In the genomic region with DNA sequence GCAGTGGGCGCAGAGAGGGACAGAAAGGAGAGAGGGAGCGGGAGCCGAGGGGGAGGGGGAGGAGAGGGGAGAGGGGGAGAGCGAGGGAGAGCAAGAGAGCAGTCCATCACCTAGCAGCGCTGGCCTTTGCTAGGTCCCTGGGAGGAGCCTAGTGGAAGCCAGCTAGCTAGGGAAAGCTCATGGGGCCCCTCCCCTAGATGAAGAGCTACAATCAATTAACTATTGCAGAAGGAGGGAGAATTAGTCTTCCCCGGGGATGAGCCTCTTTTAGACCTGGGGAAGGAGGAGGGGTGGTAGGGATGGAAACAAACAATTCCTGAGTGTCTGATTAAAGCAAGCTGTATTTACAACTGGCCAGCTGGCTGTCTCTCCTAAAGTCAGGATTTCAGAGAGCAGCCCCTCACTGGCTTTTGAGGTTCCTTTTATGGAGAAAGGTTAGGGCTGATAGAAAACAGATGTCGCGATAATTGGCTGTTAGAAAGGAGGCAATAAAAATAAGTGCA, we compare ENCODE assay signal across 11 mouse cellular contexts. TPM values are rescaled to one million over a fixed set of nuclear protein-coding genes. Genes with fewer than 3 reads are reported as not detected.
DNase-seq lines count a peak whose midpoint lies in the region; ATAC-seq lines count a peak whose summit lies in the region.
"Had no signal": no experiment of that assay in that cellular context is flagged by ENCODE, and none has a peak within 500 bp of the region (broad histone marks: within the 10 kb centered on the region; RNA-seq: fewer than 3 reads in every experiment).

No protein-coding gene starts in this region.

- WGBS in heart, embryonic 10.5 days, result 6% methylated on average over 8 of the region's 8 CpGs
- whole genome bisulfite sequencing in embryonic facial prominence, embryonic 10.5 days, result 6% methylated on average over 8 of the region's 8 CpGs
- WGBS in neural tube, embryonic 15.5 days, result 2% methylated on average over 8 of the region's 8 CpGs

- H3K4me1 ChIP-seq in heart, embryonic 10.5 days, result peaks cover 26% of the 10 kb centered on the region
- peaks cover 42% of the 10 kb centered on the region for H3K4me1 ChIP-seq in embryonic facial prominence, embryonic 10.5 days
- H3K4me1 ChIP-seq in neural tube, embryonic 15.5 days, result peaks cover 27% of the 10 kb centered on the region

- H3K4me3 ChIP-seq in heart, embryonic 10.5 days, result peak overlapping the region; percentile 33; the same call in 1 of the 2 replicates
- peak overlapping the region; percentile 41 for H3K4me3 ChIP-seq in embryonic facial prominence, embryonic 10.5 days
- H3K4me3 ChIP-seq in neural tube, embryonic 15.5 days (replicated peaks), result no peak overlapping the region

- peak; percentile 75 for ATAC-seq in neural tube, embryonic 15.5 days (ENCODE audit: low FRiP score)

- H3K9me3 ChIP-seq in heart, embryonic 10.5 days, result no peaks in the 10 kb centered on the region
- H3K9me3 ChIP-seq in embryonic facial prominence, embryonic 10.5 days, result no peaks in the 10 kb centered on the region
- H3K9me3 ChIP-seq in neural tube, embryonic 15.5 days (replicated peaks), result no peaks in the 10 kb centered on the region

- no peak for DNase-seq in heart, embryonic 10.5 days (ENCODE audit: low spot score)
- DNase-seq in heart, postnatal 4 days, result no peak
- DNase-seq in embryonic facial prominence, embryonic 10.5 days (ENCODE audit: low spot score), result peak; percentile 78
- peak; percentile 58 for DNase-seq in kidney, postnatal 10 days
- DNase-seq in spleen, postnatal 14 days (ENCODE audit: low spot score in 2 of 2), result no peak
- DNase-seq in cerebellum, postnatal 36 days, result no peak
- no peak for DNase-seq in spleen, adult 18-20 months

- peaks cover 14% of the 10 kb centered on the region; the same call in 1 of the 2 replicates for H3K27me3 ChIP-seq in heart, embryonic 10.5 days (ENCODE audit: insufficient read depth, poor library complexity, severe bottlenecking)
- H3K27me3 ChIP-seq in embryonic facial prominence, embryonic 10.5 days (replicated peaks; ENCODE audit: low read depth, poor library complexity, severe bottlenecking), result peaks cover 9% of the 10 kb centered on the region
- 0 out of 2 replicates have a peak, but pooled peaks cover 4% of the 10 kb centered on the region for H3K27me3 ChIP-seq in neural tube, embryonic 15.5 days (replicated peaks)

- peak overlapping the region; percentile 33 for H3K4me2 ChIP-seq in neural tube, embryonic 15.5 days

- H3K27ac ChIP-seq in heart, embryonic 10.5 days, result 0 out of 2 replicates have a peak overlapping the region, but pooled peaks have one; percentile 1
- peak overlapping the region; percentile 75 for H3K27ac ChIP-seq in embryonic facial prominence, embryonic 10.5 days (replicated peaks)
- peak overlapping the region; percentile 48 for H3K27ac ChIP-seq in neural tube, embryonic 15.5 days (replicated peaks)
- H3K27ac ChIP-seq: liver, embryonic 14.5 days had no signal

- no peak overlapping the region for H3K9ac ChIP-seq in neural tube, embryonic 15.5 days (replicated peaks)
- H3K9ac ChIP-seq: liver, embryonic 14.5 days had no signal

- peaks cover 2% of the 10 kb centered on the region; the same call in 1 of the 2 replicates for H3K36me3 ChIP-seq in heart, embryonic 10.5 days
- peaks cover 2% of the 10 kb centered on the region for H3K36me3 ChIP-seq in embryonic facial prominence, embryonic 10.5 days (replicated peaks)
- H3K36me3 ChIP-seq in neural tube, embryonic 15.5 days, result no peaks in the 10 kb centered on the region

RNA-seq across cellular contexts. Expression of a gene that starts 1.5 kb away (rescaled TPM):
- polyA plus RNA-seq in heart, embryonic 10.5 days (2016; fragmentation: Nextera tagmentation; extraction: Ambion mirVana), result 13.7 and 16.1 TPM in 2 replicates
- total RNA-seq in heart, postnatal 4 days (2021), result 1 to 10 TPM; 8.4 to 8.7 TPM
- 13.5 and 14.3 TPM in 2 replicates for polyA plus RNA-seq in embryonic facial prominence, embryonic 10.5 days (2016; fragmentation: Nextera tagmentation; extraction: Ambion mirVana)
- polyA plus RNA-seq in neural tube, embryonic 15.5 days (2015; fragmentation: Nextera tagmentation; extraction: Ambion mirVana), result 6.3 and 10.2 TPM in 2 replicates

RNA-seq across cellular contexts. Expression of a gene that starts 10.4 kb away (rescaled TPM):
- 1.8 and 2.3 TPM in 2 replicates for polyA plus RNA-seq in heart, embryonic 10.5 days (2016; fragmentation: Nextera tagmentation; extraction: Ambion mirVana)
- 1 to 10 TPM in 1 of 2 experiments, under 1 TPM in 1; 0.72 to 1.4 TPM for total RNA-seq in heart, postnatal 4 days (2021)
- 2.9 and 3.8 TPM in 2 replicates for polyA plus RNA-seq in embryonic facial prominence, embryonic 10.5 days (2016; fragmentation: Nextera tagmentation; extraction: Ambion mirVana)
- 3.0 and 4.5 TPM in 2 replicates for polyA plus RNA-seq in neural tube, embryonic 15.5 days (2015; fragmentation: Nextera tagmentation; extraction: Ambion mirVana)
- polyA plus RNA-seq: cortical plate, adult 2 months had no signal

RNA-seq across cellular contexts. Expression of a gene that starts 16.0 kb away (rescaled TPM):
- not detected in 2 replicates for polyA plus RNA-seq in heart, embryonic 10.5 days (2016; fragmentation: Nextera tagmentation; extraction: Ambion mirVana)
- not detected for total RNA-seq in heart, postnatal 4 days (2021)
- polyA plus RNA-seq in embryonic facial prominence, embryonic 10.5 days (2016; fragmentation: Nextera tagmentation; extraction: Ambion mirVana), result 0.52 TPM in 1 of 2 replicates, not detected in the other
- not detected in 2 replicates for polyA plus RNA-seq in neural tube, embryonic 15.5 days (2015; fragmentation: Nextera tagmentation; extraction: Ambion mirVana)
- polyA plus RNA-seq: cortical plate, adult 2 months; liver, embryonic 14.5 days; testis, adult 2 months had no signal

RNA-seq across cellular contexts. Expression of a gene that starts 16.1 kb away (rescaled TPM):
- polyA plus RNA-seq in heart, embryonic 10.5 days (2016; fragmentation: Nextera tagmentation; extraction: Ambion mirVana), result 402 and 508 TPM in 2 replicates
- total RNA-seq in heart, postnatal 4 days (2021), result 100 to 1,000 TPM; 178 to 182 TPM
- 602 and 668 TPM in 2 replicates for polyA plus RNA-seq in embryonic facial prominence, embryonic 10.5 days (2016; fragmentation: Nextera tagmentation; extraction: Ambion mirVana)
- polyA plus RNA-seq in neural tube, embryonic 15.5 days (2015; fragmentation: Nextera tagmentation; extraction: Ambion mirVana), result 197 and 409 TPM in 2 replicates

RNA-seq across cellular contexts. Expression of a gene that starts 19.0 kb away (rescaled TPM):
- polyA plus RNA-seq in heart, embryonic 10.5 days (2016; fragmentation: Nextera tagmentation; extraction: Ambion mirVana), result 0.14 TPM in 1 of 2 replicates, not detected in the other
- not detected for total RNA-seq in heart, postnatal 4 days (2021)
- 0.19 TPM in 1 of 2 replicates, not detected in the other for polyA plus RNA-seq in embryonic facial prominence, embryonic 10.5 days (2016; fragmentation: Nextera tagmentation; extraction: Ambion mirVana)
- 0.67 and 5.6 TPM in 2 replicates for polyA plus RNA-seq in neural tube, embryonic 15.5 days (2015; fragmentation: Nextera tagmentation; extraction: Ambion mirVana)

Comparison
In these comparisons a context has a peak if more than half of its experiments do, and no peak if none do; other contexts are left out.
1. DNase-seq: peak in embryonic facial prominence, embryonic 10.5 days (single experiment) and kidney, postnatal 10 days (single experiment); none in heart, embryonic 10.5 days (single experiment), heart, postnatal 4 days (single experiment), spleen, postnatal 14 days (0 of 2), cerebellum, postnatal 36 days (0 of 2) and spleen, adult 18-20 months (0 of 2).
2. H3K27ac ChIP-seq: peak in every context shown above with its lines; median percentile 75 in embryonic facial prominence, embryonic 10.5 days; 48 in neural tube, embryonic 15.5 days; 1 in heart, embryonic 10.5 days.